Mouse (Mus musculus): ENCODE results near the gene Man2b1. TPM values are rescaled to one million over a fixed set of nuclear protein-coding genes. Genes with fewer than 3 reads are reported as not detected.

The Man2b1 gene
- polyA plus RNA-seq (2015; fragmentation: Nextera tagmentation; extraction: Ambion mirVana) = 20.5 and 24.7 TPM in 2 replicates

DNA sequence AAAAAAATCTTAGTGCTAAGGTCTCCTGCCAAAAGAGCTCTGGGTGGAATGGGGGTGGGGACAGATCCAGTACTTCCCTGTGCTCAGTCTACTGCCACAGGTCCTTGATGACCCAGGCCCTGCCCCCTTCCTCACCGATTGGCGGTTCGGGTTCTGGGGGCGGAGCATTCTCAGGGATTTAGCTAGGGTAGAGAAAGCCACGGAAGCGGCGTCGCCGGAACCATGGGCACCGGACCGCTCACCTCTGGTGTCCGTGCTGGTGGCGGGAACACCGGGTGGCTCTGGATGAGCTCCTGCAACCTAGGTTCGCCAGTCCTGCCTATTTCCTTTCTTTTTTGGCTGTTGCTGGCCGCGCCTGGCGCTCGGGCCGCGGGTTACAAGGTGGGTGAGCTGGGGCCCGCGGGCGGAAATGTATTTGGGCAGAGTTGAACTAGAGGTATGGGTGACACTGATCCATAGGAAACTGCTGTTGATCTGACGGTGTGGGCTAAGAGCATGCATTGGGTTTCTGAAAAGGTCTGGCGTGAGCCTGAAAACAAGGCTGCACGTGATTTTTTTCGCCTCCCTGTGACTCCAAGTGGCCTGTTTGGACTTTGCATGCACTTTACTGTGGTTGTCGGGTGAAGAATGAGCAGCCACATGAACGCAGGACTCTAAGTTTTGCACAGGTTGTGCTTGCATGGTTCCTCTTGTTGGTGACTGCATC is at the start of gene Man2b1:
TSS of gene Man2b1 (plus strand) at position 163 of the 706 bp plus-strand sequence.

DNA sequence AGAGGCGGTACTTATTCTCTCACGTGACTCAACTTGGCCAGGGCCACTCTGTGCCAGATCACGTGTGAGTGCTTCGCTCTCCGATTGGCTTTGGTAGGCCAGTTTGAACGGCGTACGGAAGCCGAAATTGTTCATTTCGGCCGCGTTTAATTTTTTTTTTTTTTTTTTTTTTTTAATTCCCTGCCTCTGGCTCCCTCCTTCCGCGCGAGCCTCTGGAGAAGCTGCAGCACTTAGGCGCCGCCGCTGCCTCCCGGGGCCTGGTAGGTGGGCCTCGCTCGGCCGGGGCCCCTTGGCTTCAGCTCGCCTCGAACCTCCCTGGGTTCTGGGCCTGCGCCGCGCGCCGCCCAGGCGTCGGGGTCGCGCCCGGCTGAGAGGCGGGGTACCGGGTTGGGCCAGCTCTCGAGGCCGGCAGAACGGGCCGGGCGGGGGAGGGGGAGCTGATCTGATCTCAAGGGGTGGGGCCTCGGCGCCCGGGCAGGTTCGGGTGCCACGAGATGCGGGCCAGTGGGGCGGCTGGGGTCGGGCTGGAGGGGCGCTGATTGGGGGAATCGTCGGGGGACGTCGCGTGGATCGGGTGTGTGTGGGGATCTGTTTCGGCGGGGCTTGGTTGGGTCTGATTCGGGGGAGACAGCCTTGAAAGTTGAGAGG is 46.2 kb upstream of the Man2b1 start, which contains the start of gene Tnpo2:
TSS of gene Tnpo2 (plus strand) at position 198 of the 648 bp plus-strand sequence.

DNA sequence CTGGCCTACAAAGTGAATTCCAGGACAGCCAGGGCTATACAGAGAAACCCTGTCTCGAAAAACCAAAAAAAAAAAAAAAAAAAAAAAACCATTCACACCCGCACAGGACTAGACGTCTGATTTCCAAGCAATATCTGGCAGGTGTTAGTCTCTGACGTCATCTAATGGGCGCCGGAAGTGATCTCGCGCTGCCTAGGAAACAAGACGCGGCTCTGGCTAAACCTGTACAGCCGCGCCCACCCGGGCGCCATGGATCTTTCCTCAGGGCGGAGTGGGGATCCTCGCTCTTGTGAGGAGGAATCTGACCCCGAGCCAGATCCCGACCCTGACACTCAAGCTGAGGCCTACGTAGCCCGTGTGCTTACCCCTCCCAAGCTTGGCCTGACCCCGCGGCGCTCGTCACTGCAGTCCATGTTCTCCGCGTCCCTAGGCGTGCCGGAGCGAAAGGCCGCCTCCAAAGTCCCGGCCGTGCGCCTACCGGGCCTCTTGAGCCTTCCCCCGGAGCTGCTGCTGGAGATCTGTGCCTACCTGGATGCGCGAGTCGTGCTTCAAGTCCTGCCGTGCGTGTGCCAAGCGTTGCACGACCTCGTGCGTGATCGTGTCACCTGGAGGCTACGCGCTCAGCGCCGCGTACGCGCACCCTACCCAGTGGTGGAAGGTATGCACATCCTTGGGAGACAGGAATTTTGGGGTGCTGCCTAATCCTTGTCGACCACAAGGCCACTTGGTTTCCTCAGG is 23.0 kb upstream of the Man2b1 start, which contains the start of gene Fbxw9:
TSS of gene Fbxw9 (plus strand) at position 177 of the 738 bp plus-strand sequence.

DNA sequence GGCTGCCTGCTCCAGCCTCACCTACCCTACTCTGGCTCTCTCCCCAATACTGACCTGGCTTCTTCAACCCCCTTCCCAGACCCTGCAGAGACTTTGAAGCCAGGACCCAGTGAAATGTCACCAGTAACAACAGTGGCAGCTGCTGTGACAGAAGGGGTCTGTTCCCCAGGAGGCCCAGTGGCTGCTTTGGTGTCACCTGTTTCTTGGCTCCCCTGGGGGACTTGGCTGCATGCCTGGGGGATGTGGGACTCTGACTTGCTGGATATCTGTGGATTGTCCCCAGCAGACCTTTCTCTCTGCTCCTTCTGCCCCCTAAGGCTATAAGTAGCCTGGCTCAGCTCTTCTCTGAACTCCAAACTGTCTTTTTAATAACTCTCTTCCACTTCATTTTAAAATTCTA is 15.1 kb upstream of the Man2b1 start, which contains the start of gene Gm5741:
TSS of gene Gm5741 (minus strand) at position 1 of the 400 bp plus-strand sequence.

DNA sequence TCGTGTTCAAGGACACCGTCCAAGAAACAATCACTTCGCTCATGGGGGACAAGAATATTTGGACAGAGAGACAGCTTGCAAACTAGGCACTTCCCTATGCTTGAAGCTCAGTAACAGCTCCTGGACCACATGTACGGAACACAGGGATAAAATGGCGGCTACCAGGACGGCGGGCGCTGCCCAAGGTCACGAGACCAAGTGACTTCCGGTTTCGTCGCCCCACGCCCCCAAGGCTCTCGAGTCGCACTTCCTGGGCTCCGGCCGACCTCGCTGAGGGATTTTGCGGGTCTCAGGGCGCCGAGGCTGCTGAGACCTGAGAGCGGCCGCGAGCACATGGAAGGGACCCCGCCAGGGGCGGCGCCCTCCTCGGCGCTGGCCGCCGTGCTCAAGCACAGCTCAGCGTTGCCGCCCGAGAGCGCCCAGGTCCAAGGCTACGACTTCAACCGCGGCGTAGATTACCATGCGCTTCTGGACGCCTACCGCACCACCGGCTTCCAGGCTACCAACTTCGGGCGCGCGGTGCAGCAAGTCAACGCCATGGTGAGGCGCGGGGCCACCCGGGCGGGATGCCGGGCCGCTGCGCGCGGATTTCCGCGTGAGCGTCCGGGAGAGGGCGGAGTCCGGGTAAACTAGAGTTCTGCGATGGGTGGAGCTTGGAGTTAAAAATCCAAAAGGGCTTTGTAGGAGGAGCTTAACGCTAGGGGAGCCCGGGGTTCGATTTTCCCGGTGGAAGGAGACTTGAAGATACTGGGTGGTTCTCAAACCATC is 11.4 kb upstream of the Man2b1 start, which contains the start of gene Dhps:
TSS of gene Dhps (plus strand) at position 244 of the 768 bp plus-strand sequence.

DNA sequence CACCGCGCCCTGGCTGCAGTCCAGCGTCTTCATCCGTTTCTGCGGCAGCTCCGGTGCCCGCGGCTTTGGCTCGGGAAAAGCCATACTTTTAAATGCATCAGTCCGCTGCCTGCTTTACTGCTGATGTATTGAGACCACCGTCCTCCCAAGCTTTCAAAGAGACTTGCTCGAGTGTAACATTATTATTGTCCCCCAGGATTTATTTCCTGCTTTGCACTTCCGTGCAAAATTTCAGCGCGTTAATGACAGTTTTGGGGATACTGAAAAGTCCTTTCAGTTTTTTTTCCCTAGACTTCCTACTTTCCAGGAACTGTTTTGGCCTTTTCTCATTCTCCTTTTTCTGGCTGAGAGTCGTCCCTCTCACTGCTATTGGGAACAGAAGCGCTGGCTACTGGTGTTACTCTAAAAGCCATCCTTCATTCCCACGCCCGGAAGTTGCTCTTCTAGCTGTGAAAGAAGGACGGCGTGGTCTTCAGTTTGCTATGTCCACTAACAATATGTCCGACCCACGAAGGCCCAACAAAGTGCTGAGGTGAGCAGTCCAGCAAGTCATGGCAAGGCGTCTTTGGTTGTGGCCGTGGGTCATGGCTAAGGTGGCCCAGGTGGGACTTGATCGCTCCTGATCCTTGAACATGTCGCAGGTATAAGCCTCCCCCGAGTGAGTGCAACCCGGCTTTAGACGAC is 2.4 kb upstream of the Man2b1 start, which contains the start of gene Wdr83os:
TSS of gene Wdr83os (plus strand) at position 209 of the 684 bp plus-strand sequence.

DNA sequence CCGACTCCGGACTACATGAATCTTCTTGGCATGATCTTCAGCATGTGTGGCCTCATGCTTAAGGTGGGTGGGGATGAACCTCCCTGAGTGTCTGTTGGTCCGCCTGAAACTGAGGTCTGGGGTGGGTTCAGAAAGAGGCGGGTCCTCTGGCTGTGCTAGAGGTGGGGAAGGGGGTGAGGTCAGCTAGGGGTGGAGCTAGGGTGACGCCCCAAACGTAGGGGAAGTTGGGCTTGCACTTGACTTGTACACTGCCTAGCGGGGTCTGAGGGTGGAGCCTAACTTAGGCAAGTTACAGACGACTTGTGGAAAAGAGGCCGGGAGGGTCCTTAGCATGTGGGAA is 1.9 kb upstream of the Man2b1 start, which contains the start of gene Wdr83:
TSS of gene Wdr83 (minus strand) at position 91 of the 340 bp plus-strand sequence.

DNA sequence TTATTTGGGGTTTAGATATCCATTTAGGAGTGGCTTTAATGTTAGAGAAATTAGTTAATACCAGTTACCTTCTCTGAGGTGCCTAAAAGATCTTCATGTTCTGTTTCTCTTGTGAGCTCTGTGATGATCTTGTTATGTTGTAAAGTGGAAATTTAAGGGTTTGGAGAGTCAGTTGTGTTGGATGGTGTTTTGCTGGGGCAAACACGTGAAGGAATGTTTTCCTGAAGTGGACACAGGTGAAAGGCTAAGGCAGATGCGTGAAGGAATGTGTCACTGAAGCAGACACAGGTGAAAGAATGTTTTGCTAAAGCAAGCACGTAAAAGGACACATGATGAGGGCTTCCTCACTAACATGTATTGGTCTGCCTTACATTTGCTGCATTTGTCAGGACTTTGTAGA is 39.9 kb downstream of the Man2b1 start, which contains the start of gene Zfp791:
TSS of gene Zfp791 (minus strand) at position 101 of the 400 bp plus-strand sequence.

Small RNA genes within 50 kb of the gene (microRNA-seq; reads per million reads assigned to microRNA genes)
- gene Gm23388 (not detected), gene Mir7070 (1.5 reads per million)

Other genes with a start within 250 kb of the Man2b1 start
- gene Rad23a, start 242.6 kb upstream of the Man2b1 start, polyA plus RNA-seq (2015; fragmentation: Nextera tagmentation; extraction: Ambion mirVana) = 96.2 and 103 TPM in 2 replicates
- gene Calr, start 236.3 kb upstream of the Man2b1 start, polyA plus RNA-seq (2015; fragmentation: Nextera tagmentation; extraction: Ambion mirVana) = 450 and 531 TPM in 2 replicates
- gene Farsa, start 226.3 kb upstream of the Man2b1 start, polyA plus RNA-seq (2015; fragmentation: Nextera tagmentation; extraction: Ambion mirVana) = 81.3 and 92.5 TPM in 2 replicates
- 57.4 and 59.5 TPM in 2 replicates for gene Syce2, start 211.2 kb upstream of the Man2b1 start, polyA plus RNA-seq (2015; fragmentation: Nextera tagmentation; extraction: Ambion mirVana)
- gene Gcdh, start 189.3 kb upstream of the Man2b1 start, polyA plus RNA-seq (2015; fragmentation: Nextera tagmentation; extraction: Ambion mirVana) = 39.3 and 46.9 TPM in 2 replicates
- gene Klf1, start 181.3 kb upstream of the Man2b1 start, polyA plus RNA-seq (2015; fragmentation: Nextera tagmentation; extraction: Ambion mirVana) = 0.32 and 0.45 TPM in 2 replicates
- 8.1 and 8.6 TPM in 2 replicates for gene Dnase2a, start 174.7 kb upstream of the Man2b1 start, polyA plus RNA-seq (2015; fragmentation: Nextera tagmentation; extraction: Ambion mirVana)
- 66.1 and 78.5 TPM in 2 replicates for gene Mast1, start 145.9 kb upstream of the Man2b1 start, polyA plus RNA-seq (2015; fragmentation: Nextera tagmentation; extraction: Ambion mirVana)
- gene Rtbdn, start 136.3 kb upstream of the Man2b1 start, polyA plus RNA-seq (2015; fragmentation: Nextera tagmentation; extraction: Ambion mirVana) = 3.0 and 4.9 TPM in 2 replicates
- gene Gm49661, start 113.8 kb upstream of the Man2b1 start, polyA plus RNA-seq (2015; fragmentation: Nextera tagmentation; extraction: Ambion mirVana) = not detected in 2 replicates
- gene Prdx2, start 113.7 kb upstream of the Man2b1 start, polyA plus RNA-seq (2015; fragmentation: Nextera tagmentation; extraction: Ambion mirVana) = 803 and 820 TPM in 2 replicates
- 52.7 and 61.5 TPM in 2 replicates for gene Rnaseh2a, start 113.5 kb upstream of the Man2b1 start, polyA plus RNA-seq (2015; fragmentation: Nextera tagmentation; extraction: Ambion mirVana)
- 8.8 and 9.0 TPM in 2 replicates for gene Junb, start 104.6 kb upstream of the Man2b1 start, polyA plus RNA-seq (2015; fragmentation: Nextera tagmentation; extraction: Ambion mirVana)
- gene Hook2, start 92.7 kb upstream of the Man2b1 start, polyA plus RNA-seq (2015; fragmentation: Nextera tagmentation; extraction: Ambion mirVana) = 24.5 and 30.2 TPM in 2 replicates
- gene Best2, start 68.7 kb upstream of the Man2b1 start, polyA plus RNA-seq (2015; fragmentation: Nextera tagmentation; extraction: Ambion mirVana) = 0.19 TPM in 1 of 2 replicates, not detected in the other
- 139 and 141 TPM in 2 replicates for gene Asna1, start 58.0 kb upstream of the Man2b1 start, polyA plus RNA-seq (2015; fragmentation: Nextera tagmentation; extraction: Ambion mirVana)
- 157 and 167 TPM in 2 replicates for gene Trir, start 56.4 kb upstream of the Man2b1 start, polyA plus RNA-seq (2015; fragmentation: Nextera tagmentation; extraction: Ambion mirVana)
- gene Tnpo2, start 46.4 kb upstream of the Man2b1 start, polyA plus RNA-seq (2015; fragmentation: Nextera tagmentation; extraction: Ambion mirVana) = 45.5 and 47.6 TPM in 2 replicates
- gene Fbxw9, start 23.2 kb upstream of the Man2b1 start, polyA plus RNA-seq (2015; fragmentation: Nextera tagmentation; extraction: Ambion mirVana) = 66.7 and 79.1 TPM in 2 replicates
- gene Gm5741, start 15.3 kb upstream of the Man2b1 start, polyA plus RNA-seq (2015; fragmentation: Nextera tagmentation; extraction: Ambion mirVana) = not detected in 2 replicates
- gene Dhps, start 11.5 kb upstream of the Man2b1 start, polyA plus RNA-seq (2015; fragmentation: Nextera tagmentation; extraction: Ambion mirVana) = 131 and 132 TPM in 2 replicates
- gene Wdr83os, start 2.5 kb upstream of the Man2b1 start, polyA plus RNA-seq (2015; fragmentation: Nextera tagmentation; extraction: Ambion mirVana) = 127 and 135 TPM in 2 replicates
- gene Wdr83, start 2.0 kb upstream of the Man2b1 start, polyA plus RNA-seq (2015; fragmentation: Nextera tagmentation; extraction: Ambion mirVana) = 34.8 and 42.5 TPM in 2 replicates
- gene Zfp791, start 39.8 kb downstream of the Man2b1 start, polyA plus RNA-seq (2015; fragmentation: Nextera tagmentation; extraction: Ambion mirVana) = 3.0 and 3.6 TPM in 2 replicates
- not detected in 2 replicates for gene Cks1brt, start 68.7 kb downstream of the Man2b1 start, polyA plus RNA-seq (2015; fragmentation: Nextera tagmentation; extraction: Ambion mirVana)
- not detected in 2 replicates for gene Olfr371, start 142.7 kb downstream of the Man2b1 start, polyA plus RNA-seq (2015; fragmentation: Nextera tagmentation; extraction: Ambion mirVana)
- 67.2 and 68.6 TPM in 2 replicates for gene Orc6, start 216.4 kb downstream of the Man2b1 start, polyA plus RNA-seq (2015; fragmentation: Nextera tagmentation; extraction: Ambion mirVana)
- 134 and 147 TPM in 2 replicates for gene Vps35, start 216.5 kb downstream of the Man2b1 start, polyA plus RNA-seq (2015; fragmentation: Nextera tagmentation; extraction: Ambion mirVana)